Mouse (Mus musculus) stomach, embryonic 15.5 days (tissue): ENCODE results near the gene Noxo1. TPM values are rescaled to one million over a fixed set of nuclear protein-coding genes. Genes with fewer than 3 reads are reported as not detected.

ENCODE experiments used
- ATAC-seq: fragments of 200-750 bp; cut with Nextera tagmentation; 2 replicates; pipeline ENCODE4 v1.8.0; 2017; ENCODE audit warnings: low read depth, moderate number of reproducible peaks, moderate TSS enrichment; ENCODE audit not compliant: insufficient read depth, low FRiP score
- H3K27ac ChIP-seq: fragments of 300-500 bp; sonication (generic); 2 replicates; pipeline ENCODE4 v1.5.1; 2015; ENCODE audit warnings: mild to moderate bottlenecking, inconsistent platforms
- H3K27me3 ChIP-seq: fragments of 300-500 bp; sonication (generic); replicated peaks from 2 replicates; pipeline ENCODE4 v1.6.1; 2015; ENCODE audit warnings: inconsistent platforms
- H3K36me3 ChIP-seq: fragments of 300-500 bp; sonication (generic); 2 replicates; pipeline ENCODE4 v1.6.1; 2015; ENCODE audit warnings: inconsistent platforms
- H3K4me1 ChIP-seq: fragments of 300-500 bp; sonication (generic); 2 replicates; pipeline ENCODE4 v1.6.1; 2015; ENCODE audit warnings: inconsistent platforms
- H3K4me2 ChIP-seq: fragments of 300-500 bp; sonication (generic); 2 replicates; pipeline ENCODE4 v1.6.1; 2015; ENCODE audit warnings: mild to moderate bottlenecking, inconsistent platforms
- H3K4me3 ChIP-seq: fragments of 300-500 bp; sonication (generic); replicated peaks from 2 replicates; pipeline ENCODE4 v1.5.1; 2015; ENCODE audit warnings: inconsistent platforms
- H3K9ac ChIP-seq: fragments of 300-500 bp; sonication (generic); 2 replicates; pipeline ENCODE4 v1.6.1; 2015; ENCODE audit warnings: inconsistent platforms
- H3K9me3 ChIP-seq: fragments of 300-500 bp; sonication (generic); 2 replicates; pipeline ENCODE4 v1.6.1; 2016; ENCODE audit warnings: inconsistent platforms
- WGBS: fragments of 180-500 bp; shearing (Covaris S2); methylation state at CpG from one replicate; pipeline ENCODE4 v1.1.7; 2015; 5-methylcytosine and 5-hydroxymethylcytosine counted together
- polyA plus RNA-seq: library from polyadenylated mRNA; unstranded; fragments of >200 nt; fragmentation: Nextera tagmentation; extraction: Ambion mirVana; gene quantifications from 2 replicates; pipeline ENCODE4 v1.2.1, GENCODE M21; 2015

The Noxo1 gene
- polyA plus RNA-seq: 3.2 and 3.5 TPM in 2 replicates

DNA sequence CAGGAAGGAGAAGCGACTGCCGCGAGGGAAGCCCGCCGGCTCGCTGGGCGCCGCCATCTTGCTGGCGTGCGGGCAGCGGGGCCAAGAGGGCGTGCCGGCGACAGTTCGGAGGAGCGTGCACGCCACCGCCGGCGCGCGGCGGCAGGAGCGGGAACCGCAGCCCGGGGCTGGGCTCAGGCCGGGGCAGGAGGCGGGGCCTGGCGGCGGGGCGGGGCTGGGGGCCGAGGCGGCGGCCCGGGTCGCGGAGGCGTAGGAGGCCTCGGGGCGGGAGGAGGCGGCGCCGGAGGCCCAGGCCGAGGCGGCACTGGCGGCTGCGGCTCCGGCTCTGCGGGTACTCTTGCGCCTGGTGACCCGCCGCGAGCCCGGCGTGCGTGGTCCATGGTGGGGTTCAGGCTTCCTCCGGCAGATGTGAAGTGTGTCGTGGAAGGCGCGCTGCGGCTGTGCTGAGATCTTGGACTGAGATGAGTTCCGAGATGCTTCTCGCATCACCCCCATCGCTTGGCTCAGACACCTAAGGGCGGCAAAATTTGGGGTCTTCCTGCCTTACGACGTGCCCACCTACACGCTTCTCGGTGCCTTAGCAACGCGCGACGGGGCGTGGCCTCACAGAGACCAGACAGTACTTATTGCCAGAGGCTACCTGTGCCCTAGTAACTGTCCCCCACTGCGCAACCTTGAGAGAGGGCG lies at the start of gene Noxo1, which contains the start of gene Gfer:
Gene Noxo1 (plus strand): TSS at position 224 of the 687 bp plus-strand sequence.
Gene Gfer (minus strand): TSS at position 146 of the 687 bp plus-strand sequence.
- Histone ChIP-seq H3K27ac (peak within 1 kb of the TSS; percentile 91), H3K9ac (peak within 1 kb of the TSS; percentile 69), H3K9me3 (no peaks in the 10 kb centered on the region), H3K36me3 (peaks cover 18% of the 10 kb centered on the region), H3K4me3 (peak within 1 kb of the TSS; percentile 82), H3K4me1 (peaks cover 21% of the 10 kb centered on the region), H3K4me2 (peak within 1 kb of the TSS; percentile 91), H3K27me3 (peaks cover under 1% of the 10 kb centered on the region; the same call in 1 of the 2 replicates)
- WGBS: under 1% methylated on average over 70 of the region's 76 CpGs
- ATAC-seq: peak; percentile 93

DNA sequence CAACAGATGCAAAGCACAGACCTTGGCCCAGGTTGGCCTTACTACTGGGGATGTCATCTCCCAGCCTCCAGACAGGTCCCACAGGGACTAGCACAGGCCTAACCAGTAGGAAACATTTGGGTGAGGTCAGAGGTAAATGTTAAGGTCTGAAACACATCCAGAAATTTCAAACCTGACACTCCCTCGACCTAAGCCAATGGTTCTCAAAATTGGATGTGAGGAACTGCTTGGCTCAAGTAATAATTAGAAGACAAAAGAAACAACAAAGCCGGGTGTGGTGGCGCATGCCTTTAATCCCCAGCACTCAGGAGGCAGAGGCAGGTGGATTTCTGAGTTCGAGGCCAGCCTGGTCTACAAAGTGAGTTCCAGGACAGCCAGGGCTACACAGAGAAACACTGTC lies 49.7 kb upstream of the Noxo1 start:
- Histone ChIP-seq H3K4me3 (no peak overlapping the region), H3K27me3 (no peaks in the 10 kb centered on the region), H3K27ac (no peak overlapping the region), H3K4me2 (no peak overlapping the region), H3K9ac (no peak overlapping the region), H3K9me3 (no peaks in the 10 kb centered on the region), H3K36me3 (no peaks in the 10 kb centered on the region), H3K4me1 (peaks cover 37% of the 10 kb centered on the region; the same call in 1 of the 2 replicates)
- 85% methylated on average over 4 of the region's 4 CpGs for WGBS
- ATAC-seq: no peak

DNA sequence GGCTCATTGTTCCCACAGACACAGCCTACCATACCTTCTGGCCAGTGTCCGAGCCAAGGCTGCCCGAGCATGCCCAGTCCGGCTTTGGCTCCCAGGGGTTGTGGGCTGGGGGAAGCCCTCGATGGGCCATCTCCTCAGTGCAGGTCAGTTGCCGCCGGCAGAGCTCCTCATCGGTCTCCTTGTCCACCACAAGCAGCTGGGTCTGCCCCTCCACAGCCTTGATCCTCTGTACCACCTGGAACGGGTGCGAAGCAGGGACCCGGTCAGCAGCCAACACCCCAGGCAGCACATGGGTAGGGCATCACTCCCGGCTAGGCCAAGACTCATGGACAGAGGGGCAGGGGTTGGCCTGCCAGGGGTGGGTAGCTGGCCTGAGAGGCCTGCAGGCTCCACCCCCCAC lies 48.5 kb upstream of the Noxo1 start:
- H3K4me2 ChIP-seq: peak overlapping the region; percentile 30
- peak overlapping the region; percentile 40; the same call in 1 of the 2 replicates for H3K27ac ChIP-seq
- 83% methylated on average over 11 of the region's 11 CpGs for WGBS
- no peak overlapping the region for H3K9ac ChIP-seq
- H3K27me3 ChIP-seq: no peaks in the 10 kb centered on the region
- H3K36me3 ChIP-seq: no peaks in the 10 kb centered on the region
- ATAC-seq: no peak
- H3K4me1 ChIP-seq: peaks cover 37% of the 10 kb centered on the region; the same call in 1 of the 2 replicates
- 0 out of 2 replicates have a peak overlapping the region, but pooled peaks have one; percentile 4 for H3K4me3 ChIP-seq
- no peaks in the 10 kb centered on the region for H3K9me3 ChIP-seq

DNA sequence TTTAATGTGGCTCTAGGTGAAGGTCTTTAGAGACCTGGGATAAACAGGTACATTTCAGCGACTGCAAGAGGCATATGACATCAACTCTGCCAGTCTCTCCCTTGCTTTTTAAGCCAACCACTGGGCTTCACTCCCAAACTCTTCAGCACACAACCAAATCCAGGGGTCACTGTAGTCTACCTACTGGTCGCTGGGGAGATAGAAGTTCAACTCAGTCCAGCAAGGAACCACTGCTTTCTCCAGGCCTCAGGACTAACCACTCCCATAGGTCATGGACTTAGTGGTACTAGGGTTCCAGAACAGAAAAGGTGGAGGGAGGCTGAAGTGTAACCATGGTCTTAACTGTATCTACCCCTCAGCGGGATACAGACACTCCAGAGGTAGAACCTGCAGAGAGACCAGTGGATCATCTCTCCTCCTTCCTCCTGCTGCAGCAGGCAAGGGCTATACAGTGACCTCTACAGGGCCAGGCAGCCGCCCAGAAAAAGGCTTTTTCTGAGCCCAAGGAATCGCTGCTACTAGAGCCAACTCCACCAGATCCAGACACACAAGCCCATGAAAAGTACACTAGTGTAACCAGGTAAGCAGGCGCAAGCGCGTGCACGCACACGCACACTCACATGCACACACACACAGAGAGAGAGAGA lies 47.2 kb upstream of the Noxo1 start:
- WGBS: 71% methylated on average over 10 of the region's 10 CpGs
- no peak for ATAC-seq
- H3K36me3 ChIP-seq: no peaks in the 10 kb centered on the region
- H3K27me3 ChIP-seq: no peaks in the 10 kb centered on the region
- peaks cover 33% of the 10 kb centered on the region; the same call in 1 of the 2 replicates for H3K4me1 ChIP-seq
- no peak overlapping the region for H3K9ac ChIP-seq
- peak overlapping the region; percentile 81 for H3K4me3 ChIP-seq
- H3K4me2 ChIP-seq: peak overlapping the region; percentile 99
- no peak overlapping the region for H3K27ac ChIP-seq
- no peaks in the 10 kb centered on the region for H3K9me3 ChIP-seq

DNA sequence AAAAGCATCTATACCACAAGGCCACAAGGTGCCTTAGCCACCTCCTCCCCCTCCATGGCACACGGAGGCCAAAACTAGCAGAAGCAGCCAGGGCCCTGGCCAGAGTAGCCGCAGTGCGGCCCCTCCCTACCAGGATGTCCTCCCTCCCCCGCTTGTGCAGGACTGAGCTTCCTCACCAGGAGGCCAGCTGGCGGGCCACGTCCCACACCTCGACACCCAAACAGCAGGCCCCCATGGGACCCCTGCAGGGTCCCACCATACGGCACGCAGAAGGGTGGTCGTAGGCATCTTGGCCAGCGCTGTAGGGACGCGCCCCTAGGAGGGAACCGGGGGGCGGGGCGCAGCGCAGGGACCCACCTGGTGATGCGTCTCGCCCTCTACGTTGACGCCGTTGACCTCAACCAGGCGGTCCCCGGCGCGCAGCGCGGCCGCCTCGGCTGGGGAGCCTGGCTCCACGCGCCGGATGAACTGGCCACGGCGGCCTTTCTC lies 46.4 kb upstream of the Noxo1 start:
- no peaks in the 10 kb centered on the region for H3K36me3 ChIP-seq
- no peaks in the 10 kb centered on the region for H3K9me3 ChIP-seq
- H3K9ac ChIP-seq: peak overlapping the region; percentile 95
- WGBS: 2% methylated on average over 35 of the region's 35 CpGs
- no peaks in the 10 kb centered on the region for H3K27me3 ChIP-seq
- peak; percentile 24; the same call in 1 of the 2 replicates for ATAC-seq
- peak overlapping the region; percentile 81 for H3K4me3 ChIP-seq
- H3K4me1 ChIP-seq: peaks cover 28% of the 10 kb centered on the region; the same call in 1 of the 2 replicates
- H3K4me2 ChIP-seq: peak overlapping the region; percentile 99
- H3K27ac ChIP-seq: peak overlapping the region; percentile 31; the same call in 1 of the 2 replicates

DNA sequence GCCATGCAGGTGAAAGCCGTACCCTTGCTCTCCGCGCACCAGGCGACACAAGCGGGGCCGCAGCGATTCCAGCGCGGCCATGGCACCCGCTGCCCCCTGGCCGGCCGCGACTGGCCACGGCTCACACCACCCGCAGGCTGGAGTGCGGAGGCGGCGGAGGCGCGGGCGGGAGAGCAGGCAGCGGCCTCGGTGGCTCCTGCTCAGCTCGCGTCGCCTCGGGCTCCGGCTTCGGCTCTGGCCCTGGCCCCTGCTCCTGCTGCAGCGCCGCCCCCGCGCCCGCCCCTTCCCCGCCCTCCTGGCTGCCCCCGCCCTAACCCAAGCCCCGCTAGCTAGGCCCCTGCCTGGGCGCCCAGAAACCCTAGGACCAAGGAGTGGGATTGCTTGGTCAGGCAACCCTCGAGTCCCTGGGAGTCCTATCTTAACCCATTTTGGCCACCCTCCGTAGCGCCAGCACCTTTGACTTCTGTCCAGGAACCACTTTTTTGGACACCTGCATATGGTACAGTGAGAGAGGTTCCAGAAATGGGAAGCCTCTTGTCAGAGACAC lies 45.9 kb upstream of the Noxo1 start, which contains the start of gene Slc9a3r2:
Gene Slc9a3r2 (minus strand): TSS at position 258 of the 547 bp plus-strand sequence.
- H3K4me1 ChIP-seq: peaks cover 23% of the 10 kb centered on the region; the same call in 1 of the 2 replicates
- H3K36me3 ChIP-seq: no peaks in the 10 kb centered on the region
- WGBS: under 1% methylated on average over 41 of the region's 41 CpGs
- ATAC-seq: peak; percentile 69; the same call in 1 of the 2 replicates
- H3K27ac ChIP-seq: peak within 1 kb of the TSS; percentile 31; the same call in 1 of the 2 replicates
- peak within 1 kb of the TSS; percentile 99 for H3K4me2 ChIP-seq
- H3K4me3 ChIP-seq: peak within 1 kb of the TSS; percentile 81
- no peaks in the 10 kb centered on the region for H3K27me3 ChIP-seq
- H3K9me3 ChIP-seq: no peaks in the 10 kb centered on the region
- H3K9ac ChIP-seq: peak within 1 kb of the TSS; percentile 95

DNA sequence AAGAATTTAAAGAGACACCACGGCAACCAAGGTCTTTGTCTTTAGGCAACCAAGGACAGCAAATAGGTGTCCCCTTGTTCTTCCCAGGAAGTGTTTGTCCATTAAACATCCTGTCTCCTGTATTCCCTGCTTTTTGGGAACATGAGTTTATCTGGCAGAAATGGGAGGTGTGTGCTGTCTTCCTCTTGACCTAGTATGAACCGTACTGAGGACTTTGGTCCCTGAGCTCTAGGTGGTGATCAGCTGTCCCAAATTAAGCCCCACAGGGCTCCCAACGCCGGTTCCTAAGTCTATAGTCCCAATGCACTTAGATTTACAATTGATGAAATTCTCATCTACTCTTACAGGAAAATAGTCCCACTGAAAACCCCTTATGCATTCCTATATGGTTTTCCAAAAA lies 45.3 kb upstream of the Noxo1 start:
- no peak for ATAC-seq
- Histone ChIP-seq H3K4me3 (no peak overlapping the region), H3K9me3 (no peaks in the 10 kb centered on the region), H3K27ac (0 out of 2 replicates have a peak overlapping the region, but pooled peaks have one; percentile 11), H3K36me3 (no peaks in the 10 kb centered on the region), H3K9ac (no peak overlapping the region), H3K27me3 (no peaks in the 10 kb centered on the region), H3K4me1 (peaks cover 16% of the 10 kb centered on the region; the same call in 1 of the 2 replicates), H3K4me2 (peak overlapping the region; percentile 99; the same call in 1 of the 2 replicates)
- WGBS: 74% methylated on average over 4 of the region's 4 CpGs

DNA sequence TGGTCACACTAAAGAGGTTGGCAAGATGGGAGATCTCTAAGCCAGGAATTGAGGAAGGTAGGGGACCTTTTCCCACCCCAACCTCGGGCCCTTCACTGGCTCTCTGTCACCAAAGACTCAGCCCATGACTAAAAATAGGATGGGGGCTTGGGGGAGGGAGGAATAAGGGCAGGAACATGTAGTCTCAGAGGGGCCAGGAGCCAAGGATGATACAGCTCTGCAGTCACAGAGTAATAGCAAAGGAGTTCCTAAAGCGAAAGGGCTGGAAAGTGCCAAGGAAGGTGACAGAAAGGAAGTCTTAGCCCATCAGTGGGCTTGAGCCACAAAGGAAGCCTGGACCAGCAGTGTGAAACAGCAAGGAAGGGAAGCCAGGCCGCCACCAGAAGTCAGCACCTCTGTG lies 44.2 kb upstream of the Noxo1 start:
- Histone ChIP-seq H3K4me2 (no peak overlapping the region), H3K4me3 (no peak overlapping the region), H3K9ac (no peak overlapping the region), H3K27me3 (peaks cover 5% of the 10 kb centered on the region; the same call in 1 of the 2 replicates), H3K9me3 (no peaks in the 10 kb centered on the region), H3K4me1 (peaks cover 16% of the 10 kb centered on the region; the same call in 1 of the 2 replicates), H3K27ac (no peak overlapping the region), H3K36me3 (no peaks in the 10 kb centered on the region)
- ATAC-seq: no peak
- WGBS: 80% methylated on average over 3 of the region's 3 CpGs

DNA sequence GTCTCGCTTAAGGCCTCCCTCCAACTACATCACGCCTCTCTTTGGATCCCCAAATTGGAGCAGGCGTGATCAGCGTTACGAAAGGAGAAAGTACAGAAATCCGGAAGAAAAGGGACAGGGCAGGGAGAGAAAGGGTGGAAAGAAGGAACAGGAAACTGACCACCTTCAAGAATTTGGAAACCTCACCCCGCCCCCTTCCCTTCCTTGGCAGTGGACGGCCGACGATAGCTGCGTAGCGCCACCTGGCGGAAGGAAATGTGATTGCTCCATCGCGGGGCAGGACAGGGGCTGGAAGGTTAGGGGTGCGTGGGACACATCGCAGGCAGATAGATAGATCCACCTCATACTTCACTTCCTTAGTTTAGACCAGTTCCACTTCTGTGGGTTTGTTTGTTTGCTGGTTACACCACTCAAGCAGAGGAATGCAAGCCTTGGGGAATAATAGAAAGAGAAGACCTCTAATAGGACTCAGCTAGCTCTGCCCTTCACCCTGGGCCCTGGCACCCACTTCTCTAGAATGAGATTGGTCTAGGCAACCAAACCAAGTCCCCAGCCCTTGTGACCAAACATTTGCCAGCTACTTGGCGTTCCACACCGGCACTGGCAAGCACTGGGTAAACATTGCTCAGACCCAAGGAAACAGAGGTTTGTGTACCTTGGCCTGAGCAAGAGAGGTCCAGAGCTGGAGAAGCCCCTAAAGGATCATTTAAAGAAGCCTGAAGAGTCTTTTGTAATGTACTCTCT lies 41.9 kb upstream of the Noxo1 start:
- H3K4me3 ChIP-seq: peak overlapping the region; percentile 34
- H3K9ac ChIP-seq: no peak overlapping the region
- WGBS: 2% methylated on average over 19 of the region's 19 CpGs
- H3K36me3 ChIP-seq: no peaks in the 10 kb centered on the region
- H3K9me3 ChIP-seq: no peaks in the 10 kb centered on the region
- H3K27me3 ChIP-seq: peaks cover 28% of the 10 kb centered on the region
- peak; percentile 43 for ATAC-seq
- H3K4me1 ChIP-seq: peaks cover 18% of the 10 kb centered on the region; the same call in 1 of the 2 replicates
- 0 out of 2 replicates have a peak overlapping the region, but pooled peaks have one; percentile 33 for H3K27ac ChIP-seq
- peak overlapping the region; percentile 61 for H3K4me2 ChIP-seq

DNA sequence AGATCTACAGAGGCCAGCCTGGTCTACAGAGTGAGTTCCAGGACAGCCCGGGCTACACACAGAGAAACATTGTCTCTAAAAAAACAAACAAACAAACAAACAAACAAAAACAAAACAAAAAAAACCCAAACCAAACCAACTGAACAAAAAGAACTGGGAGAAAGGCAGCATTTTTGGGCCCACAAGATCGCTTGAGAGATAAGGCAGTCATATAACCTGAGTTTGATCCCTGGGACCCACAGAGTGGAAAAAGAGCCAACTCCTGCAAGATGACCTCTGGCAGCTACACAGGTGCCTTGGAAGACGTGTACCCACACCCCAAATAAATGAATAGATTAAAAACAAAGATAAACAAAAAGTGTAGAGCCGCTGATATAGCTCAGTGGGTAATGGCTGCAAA lies 41.1 kb upstream of the Noxo1 start:
- no peak overlapping the region for H3K4me3 ChIP-seq
- no peak overlapping the region for H3K4me2 ChIP-seq
- 67% methylated on average over 4 of the region's 4 CpGs for WGBS
- no peak overlapping the region for H3K27ac ChIP-seq
- ATAC-seq: no peak
- H3K9me3 ChIP-seq: no peaks in the 10 kb centered on the region
- H3K27me3 ChIP-seq: peaks cover 33% of the 10 kb centered on the region
- no peaks in the 10 kb centered on the region for H3K36me3 ChIP-seq
- peaks cover 18% of the 10 kb centered on the region; the same call in 1 of the 2 replicates for H3K4me1 ChIP-seq
- H3K9ac ChIP-seq: no peak overlapping the region
